Mouse (Mus musculus): Measurements from ENCODE around the gene Helz. TPM values are rescaled to one million over a fixed set of nuclear protein-coding genes. Genes with fewer than 3 reads are reported as not detected.

The Helz gene
- polyA plus RNA-seq, 1 experiment: 16.3 TPM

GRCm38 (mm10) chr11:107682694-107683355 lies 135.1 kb downstream of the Helz start:
- Histone ChIP-seq H3K27me3 (ENCODE audit: control insufficient read depth, insufficient read depth, low read length) (no peaks in the 10 kb centered on the region), H3K27ac (ENCODE audit: insufficient read depth, low read length) (no peak overlapping the region), H3K4me1 (ENCODE audit: control insufficient read depth, insufficient read depth, low read length) (no peaks in the 10 kb centered on the region; the same call in 1 of the 2 replicates), H3K4me3 (replicated peaks; ENCODE audit: insufficient read depth, low read depth, low read length) (no peak overlapping the region)
- DNase-seq: no peak
- TF ChIP-seq POLR2A (IDR thresholded peaks at IDR 0.05; ENCODE audit: borderline replicate concordance, insufficient read depth, low read length): no peak
- TF ChIP-seq CTCF (IDR thresholded peaks at IDR 0.05; ENCODE audit: borderline replicate concordance, insufficient read depth, low read depth, low read length): no peak
- WGBS: 87% methylated on average over 9 of the region's 9 CpGs

- Histone ChIP-seq H3K27me3 (ENCODE audit: control insufficient read depth, insufficient read depth, low read length) (no peaks in the 10 kb centered on the region), H3K4me3 (replicated peaks; ENCODE audit: insufficient read depth, low read depth, low read length) (no peak overlapping the region), H3K27ac (ENCODE audit: insufficient read depth, low read length) (no peak overlapping the region), H3K4me1 (ENCODE audit: control insufficient read depth, insufficient read depth, low read length) (no peaks in the 10 kb centered on the region; the same call in 1 of the 2 replicates)
- DNase-seq: no peak
- no peak for TF ChIP-seq POLR2A (IDR thresholded peaks at IDR 0.05; ENCODE audit: borderline replicate concordance, insufficient read depth, low read length)
- TF ChIP-seq CTCF (IDR thresholded peaks at IDR 0.05; ENCODE audit: borderline replicate concordance, insufficient read depth, low read depth, low read length): peak; percentile 13; the same call in 1 of the 2 replicates
- WGBS: 43% methylated on average over 19 of the region's 19 CpGs
These were observed 136.1 kb downstream of the Helz start for GRCm38 (mm10) chr11:107683544-107684465.

- WGBS: 90% methylated on average over 20 of the region's 20 CpGs
- no peaks in the 10 kb centered on the region for H3K27me3 ChIP-seq (ENCODE audit: control insufficient read depth, insufficient read depth, low read length)
- no peak for DNase-seq
- no peak for TF ChIP-seq CTCF (IDR thresholded peaks at IDR 0.05; ENCODE audit: borderline replicate concordance, insufficient read depth, low read depth, low read length)
- TF ChIP-seq POLR2A (IDR thresholded peaks at IDR 0.05; ENCODE audit: borderline replicate concordance, insufficient read depth, low read length): no peak
- H3K4me1 ChIP-seq (ENCODE audit: control insufficient read depth, insufficient read depth, low read length): no peaks in the 10 kb centered on the region; the same call in 1 of the 2 replicates
- H3K27ac ChIP-seq (ENCODE audit: insufficient read depth, low read length): no peak overlapping the region
- no peak overlapping the region for H3K4me3 ChIP-seq (replicated peaks; ENCODE audit: insufficient read depth, low read depth, low read length)
These were observed 138.6 kb downstream of the Helz start for GRCm38 (mm10) chr11:107686290-107686689.

GRCm38 (mm10) chr11:107688480-107688879 lies 140.8 kb downstream of the Helz start:
- Histone ChIP-seq H3K27ac (ENCODE audit: insufficient read depth, low read length) (no peak overlapping the region), H3K4me1 (ENCODE audit: control insufficient read depth, insufficient read depth, low read length) (no peaks in the 10 kb centered on the region; the same call in 1 of the 2 replicates), H3K27me3 (ENCODE audit: control insufficient read depth, insufficient read depth, low read length) (no peaks in the 10 kb centered on the region), H3K4me3 (replicated peaks; ENCODE audit: insufficient read depth, low read depth, low read length) (no peak overlapping the region)
- TF ChIP-seq CTCF (IDR thresholded peaks at IDR 0.05; ENCODE audit: borderline replicate concordance, insufficient read depth, low read depth, low read length) (no peak), POLR2A (IDR thresholded peaks at IDR 0.05; ENCODE audit: borderline replicate concordance, insufficient read depth, low read length) (no peak)
- no peak for DNase-seq
- WGBS: 97% methylated on average over 10 of the region's 10 CpGs

GRCm38 (mm10) chr11:107691569-107691968 lies 143.8 kb downstream of the Helz start:
- 49% methylated on average over 8 of the region's 8 CpGs for WGBS
- Histone ChIP-seq H3K27ac (ENCODE audit: insufficient read depth, low read length) (no peak overlapping the region), H3K4me3 (replicated peaks; ENCODE audit: insufficient read depth, low read depth, low read length) (no peak overlapping the region), H3K4me1 (ENCODE audit: control insufficient read depth, insufficient read depth, low read length) (no peaks in the 10 kb centered on the region), H3K27me3 (ENCODE audit: control insufficient read depth, insufficient read depth, low read length) (no peaks in the 10 kb centered on the region)
- TF ChIP-seq CTCF (IDR thresholded peaks at IDR 0.05; ENCODE audit: borderline replicate concordance, insufficient read depth, low read depth, low read length) (no peak), POLR2A (IDR thresholded peaks at IDR 0.05; ENCODE audit: borderline replicate concordance, insufficient read depth, low read length) (no peak)
- no peak for DNase-seq

- TF ChIP-seq POLR2A (IDR thresholded peaks at IDR 0.05; ENCODE audit: borderline replicate concordance, insufficient read depth, low read length) (no peak), CTCF (IDR thresholded peaks at IDR 0.05; ENCODE audit: borderline replicate concordance, insufficient read depth, low read depth, low read length) (no peak)
- H3K4me3 ChIP-seq (replicated peaks; ENCODE audit: insufficient read depth, low read depth, low read length): no peak overlapping the region
- no peaks in the 10 kb centered on the region for H3K27me3 ChIP-seq (ENCODE audit: control insufficient read depth, insufficient read depth, low read length)
- WGBS: 85% methylated on average over 6 of the region's 6 CpGs
- H3K4me1 ChIP-seq (ENCODE audit: control insufficient read depth, insufficient read depth, low read length): no peaks in the 10 kb centered on the region
- no peak overlapping the region for H3K27ac ChIP-seq (ENCODE audit: insufficient read depth, low read length)
- no peak for DNase-seq
These were observed 145.6 kb downstream of the Helz start for GRCm38 (mm10) chr11:107693338-107693737.

GRCm38 (mm10) chr11:107699967-107700366 lies 152.2 kb downstream of the Helz start:
- no peak overlapping the region for H3K27ac ChIP-seq (ENCODE audit: insufficient read depth, low read length)
- TF ChIP-seq POLR2A (IDR thresholded peaks at IDR 0.05; ENCODE audit: borderline replicate concordance, insufficient read depth, low read length) (no peak), CTCF (IDR thresholded peaks at IDR 0.05; ENCODE audit: borderline replicate concordance, insufficient read depth, low read depth, low read length) (no peak)
- peaks cover 16% of the 10 kb centered on the region for H3K4me1 ChIP-seq (ENCODE audit: control insufficient read depth, insufficient read depth, low read length)
- H3K4me3 ChIP-seq (replicated peaks; ENCODE audit: insufficient read depth, low read depth, low read length): no peak overlapping the region
- no peak for DNase-seq
- no peaks in the 10 kb centered on the region for H3K27me3 ChIP-seq (ENCODE audit: control insufficient read depth, insufficient read depth, low read length)
- WGBS: 94% methylated on average over 4 of the region's 4 CpGs

All from cerebellum, adult 2 months (tissue).